Mouse (Mus musculus) ES-Bruce4 (cell line): ENCODE results near the gene Fgfr2.

ENCODE experiments used
- CTCF ChIP-seq: IDR thresholded peaks from one replicate; pipeline ENCODE4 v1.8.1; 2011; ENCODE audit warnings: low read depth, low read length
- EP300 ChIP-seq: IDR thresholded peaks from 2 replicates; pipeline ENCODE4 v1.6.1; 2011; ENCODE audit warnings: low read depth, low read length; ENCODE audit not compliant: insufficient read depth
- POLR2A ChIP-seq: IDR thresholded peaks from one replicate; pipeline ENCODE4 v1.8.1; 2011; ENCODE audit warnings: low read length; ENCODE audit not compliant: insufficient read depth

DNA sequence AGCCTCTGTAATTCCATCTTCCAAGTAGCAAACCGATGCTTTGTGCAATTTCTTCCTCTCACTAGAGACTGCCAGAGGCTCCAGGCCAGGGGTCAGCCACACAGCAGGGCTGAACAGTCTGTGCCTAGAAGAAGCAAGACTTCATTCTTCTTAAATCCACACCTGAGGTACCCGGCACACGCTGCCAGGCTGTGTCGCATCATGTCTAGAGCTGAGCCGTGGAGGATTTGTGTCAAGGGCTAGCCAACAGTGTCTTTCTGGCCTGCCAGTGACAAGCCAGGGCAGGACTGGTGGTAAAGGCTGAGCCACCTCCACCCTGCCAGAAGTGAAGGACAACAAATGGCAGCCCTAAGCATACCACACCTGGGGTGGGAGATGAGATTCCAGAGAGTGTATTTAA lies 2910.0 kb downstream of the Fgfr2 start:
- TF ChIP-seq CTCF (no peak), POLR2A (no peak), EP300 (no peak)
